Mouse (Mus musculus): Measurements from ENCODE around the gene Msi1. TPM values are rescaled to one million over a fixed set of nuclear protein-coding genes. Genes with fewer than 3 reads are reported as not detected.

Msi1 gene
- polyA plus RNA-seq, 1 experiment from 2014 or later, result 3.0 TPM

Other genes with a start within 250 kb of the Msi1 start
- gene Cabp1, start 235.2 kb upstream of the Msi1 start, polyA plus RNA-seq (2015; fragmentation: Nextera tagmentation; extraction: Ambion mirVana), result 0.80 and 1.2 TPM in 2 replicates
- 124 and 141 TPM in 2 replicates for gene Pop5, start 193.8 kb upstream of the Msi1 start, polyA plus RNA-seq (2015; fragmentation: Nextera tagmentation; extraction: Ambion mirVana)
- gene Rnf10, start 156.7 kb upstream of the Msi1 start, polyA plus RNA-seq (2015; fragmentation: Nextera tagmentation; extraction: Ambion mirVana), result 90.4 and 92.6 TPM in 2 replicates
- 64.2 and 72.9 TPM in 2 replicates for gene Coq5, start 149.9 kb upstream of the Msi1 start, polyA plus RNA-seq (2015; fragmentation: Nextera tagmentation; extraction: Ambion mirVana)
- gene Dynll1, start 128.6 kb upstream of the Msi1 start, polyA plus RNA-seq (2015; fragmentation: Nextera tagmentation; extraction: Ambion mirVana), result 1,024 and 1,116 TPM in 2 replicates
- gene Srsf9, start 102.4 kb upstream of the Msi1 start, polyA plus RNA-seq (2015; fragmentation: Nextera tagmentation; extraction: Ambion mirVana), result 67.9 and 121 TPM in 2 replicates
- gene Gatc, start 88.4 kb upstream of the Msi1 start, polyA plus RNA-seq (2015; fragmentation: Nextera tagmentation; extraction: Ambion mirVana), result 23.4 and 23.9 TPM in 2 replicates
- gene Triap1, start 88.4 kb upstream of the Msi1 start, polyA plus RNA-seq (2015; fragmentation: Nextera tagmentation; extraction: Ambion mirVana), result 62.0 and 67.4 TPM in 2 replicates
- gene Cox6a1, start 80.6 kb upstream of the Msi1 start, polyA plus RNA-seq (2015; fragmentation: Nextera tagmentation; extraction: Ambion mirVana), result 1,462 and 1,500 TPM in 2 replicates
- 1.2 and 1.3 TPM in 2 replicates for gene Pla2g1b, start 36.7 kb downstream of the Msi1 start, polyA plus RNA-seq (2015; fragmentation: Nextera tagmentation; extraction: Ambion mirVana)
- 20.4 and 23.1 TPM in 2 replicates for gene Sirt4, start 55.1 kb downstream of the Msi1 start, polyA plus RNA-seq (2015; fragmentation: Nextera tagmentation; extraction: Ambion mirVana)
- 71.9 and 88.2 TPM in 2 replicates for gene Pxn, start 77.1 kb downstream of the Msi1 start, polyA plus RNA-seq (2015; fragmentation: Nextera tagmentation; extraction: Ambion mirVana)
- gene Rplp0, start 129.9 kb downstream of the Msi1 start, polyA plus RNA-seq (2015; fragmentation: Nextera tagmentation; extraction: Ambion mirVana), result 1,506 and 1,615 TPM in 2 replicates
- 25.5 and 26.3 TPM in 2 replicates for gene Gcn1l1, start 135.7 kb downstream of the Msi1 start, polyA plus RNA-seq (2015; fragmentation: Nextera tagmentation; extraction: Ambion mirVana)
- 4.4 and 5.1 TPM in 2 replicates for gene Rab35, start 202.3 kb downstream of the Msi1 start, polyA plus RNA-seq (2015; fragmentation: Nextera tagmentation; extraction: Ambion mirVana)

Measured in intestine, embryonic 16.5 days (tissue).